Mouse (Mus musculus) E14TG2a.4 (cell line): ENCODE measurements around the gene Mpig6b.

Experiments used
- CTCF ChIP-seq: conservative IDR thresholded peaks from 2 replicates; pipeline ENCODE4 v1.5.1; 2014; ENCODE audit warnings: low read length
- POU5F1 ChIP-seq: IDR thresholded peaks from 2 replicates; pipeline ENCODE4 v1.6.1; 2014; ENCODE audit warnings: low read length, borderline replicate concordance

- TF ChIP-seq CTCF: no peak
- no peak for TF ChIP-seq POU5F1
These were observed 11.3 kb upstream of the Mpig6b start for GRCm38 (mm10) chr17:35077285-35077684.
